Mouse (Mus musculus): ENCODE results near the gene Aebp1.

The Aebp1 gene

GRCm38 (mm10) chr11:5893807-5894206, 32.1 kb downstream of the Aebp1 start:
- no peak for DNase-seq (ENCODE audit: low read depth, low spot score)

- DNase-seq (ENCODE audit: low read depth, low spot score) = no peak
Measured at GRCm38 (mm10) chr11:5897230-5897629, 35.5 kb downstream of the Aebp1 start.

- DNase-seq (ENCODE audit: low read depth, low spot score) = no peak
Measured at GRCm38 (mm10) chr11:5897839-5898238, 36.1 kb downstream of the Aebp1 start.

- DNase-seq (ENCODE audit: low read depth, low spot score) = no peak
Measured at GRCm38 (mm10) chr11:5898531-5898930, 36.8 kb downstream of the Aebp1 start, which contains the start of gene Myl7. TSS of gene Myl7 (minus strand) at chr11:5898782.

GRCm38 (mm10) chr11:5899286-5899685, 37.5 kb downstream of the Aebp1 start:
- no peak for DNase-seq (ENCODE audit: low read depth, low spot score)

- no peak for DNase-seq (ENCODE audit: low read depth, low spot score)
Measured at GRCm38 (mm10) chr11:5901320-5901719, 39.6 kb downstream of the Aebp1 start.

- peak; percentile 61 for DNase-seq (ENCODE audit: low read depth, low spot score)
Measured at GRCm38 (mm10) chr11:5901950-5902349, 40.2 kb downstream of the Aebp1 start.

GRCm38 (mm10) chr11:5902390-5902789, 40.6 kb downstream of the Aebp1 start:
- DNase-seq (ENCODE audit: low read depth, low spot score) = no peak

- DNase-seq (ENCODE audit: low read depth, low spot score) = no peak
Measured at GRCm38 (mm10) chr11:5903844-5904243, 42.1 kb downstream of the Aebp1 start.

- no peak for DNase-seq (ENCODE audit: low read depth, low spot score)
Measured at GRCm38 (mm10) chr11:5904357-5904756, 42.6 kb downstream of the Aebp1 start.

- no peak for DNase-seq (ENCODE audit: low read depth, low spot score)
Measured at GRCm38 (mm10) chr11:5904871-5905270, 43.1 kb downstream of the Aebp1 start.

- DNase-seq (ENCODE audit: low read depth, low spot score) = no peak
Measured at GRCm38 (mm10) chr11:5905778-5906518, 44.2 kb downstream of the Aebp1 start.

- DNase-seq (ENCODE audit: low read depth, low spot score) = no peak
Measured at GRCm38 (mm10) chr11:5907096-5907495, 45.3 kb downstream of the Aebp1 start.

GRCm38 (mm10) chr11:5908642-5909041, 46.9 kb downstream of the Aebp1 start:
- DNase-seq (ENCODE audit: low read depth, low spot score) = no peak

- DNase-seq (ENCODE audit: low read depth, low spot score) = no peak
Measured at GRCm38 (mm10) chr11:5912635-5913034, 50.9 kb downstream of the Aebp1 start.

- DNase-seq (ENCODE audit: low read depth, low spot score) = no peak
Measured at GRCm38 (mm10) chr11:5913256-5913655, 51.5 kb downstream of the Aebp1 start.

- peak; percentile 44 for DNase-seq (ENCODE audit: low read depth, low spot score)
Measured at GRCm38 (mm10) chr11:5913936-5914335, 52.2 kb downstream of the Aebp1 start.

GRCm38 (mm10) chr11:5914940-5915339, 53.2 kb downstream of the Aebp1 start:
- no peak for DNase-seq (ENCODE audit: low read depth, low spot score)

GRCm38 (mm10) chr11:5915429-5916177, 53.9 kb downstream of the Aebp1 start:
- DNase-seq (ENCODE audit: low read depth, low spot score) = no peak

GRCm38 (mm10) chr11:5916178-5916548, 54.4 kb downstream of the Aebp1 start:
- DNase-seq (ENCODE audit: low read depth, low spot score) = no peak

- DNase-seq (ENCODE audit: low read depth, low spot score) = no peak
Measured at GRCm38 (mm10) chr11:5918111-5918510, 56.4 kb downstream of the Aebp1 start.

- DNase-seq (ENCODE audit: low read depth, low spot score) = no peak
Measured at GRCm38 (mm10) chr11:5919606-5920005, 57.9 kb downstream of the Aebp1 start.

All from retina, postnatal 7 days (tissue).